In genomic region chr9:72632198-72632597, GRCm38 (mm10) we compare ENCODE assay signal across 20 mouse cellular contexts.
"Had no signal": no experiment of that assay in that cellular context is flagged by ENCODE, and none has a peak within 500 bp of the region (broad histone marks: within the 10 kb centered on the region; RNA-seq: fewer than 3 reads in every experiment).

No protein-coding gene starts in this region.

- DNase-seq: kidney, postnatal 25 days; layer of hippocampus, adult 9-11 months; liver, embryonic 13.5 days; lung, adult 2 months; lung, postnatal 14 days; lung, postnatal 4 days; right cerebral cortex, adult 18-20 months; right cerebral cortex, postnatal 14 days; right cerebral cortex, postnatal 4 days; thymus, adult 2 months; thymus, postnatal 25 days had no signal

- H3K36me3 ChIP-seq: limb, embryonic 12.5 days; limb, embryonic 15.5 days; liver, embryonic 13.5 days; midbrain, embryonic 12.5 days; midbrain, embryonic 15.5 days; neural tube, embryonic 12.5 days; neural tube, embryonic 15.5 days had no signal

- H3K9ac ChIP-seq: limb, embryonic 12.5 days; limb, embryonic 15.5 days; liver, embryonic 13.5 days; midbrain, embryonic 12.5 days; midbrain, embryonic 15.5 days; neural tube, embryonic 12.5 days; neural tube, embryonic 15.5 days had no signal

- H3K27me3 ChIP-seq: limb, embryonic 12.5 days; limb, embryonic 15.5 days; liver, embryonic 13.5 days; midbrain, embryonic 12.5 days; midbrain, embryonic 15.5 days; neural tube, embryonic 12.5 days; neural tube, embryonic 15.5 days had no signal

- H3K4me3 ChIP-seq: layer of hippocampus, adult 2 months; limb, embryonic 12.5 days; limb, embryonic 15.5 days; liver, embryonic 13.5 days; midbrain, embryonic 12.5 days; midbrain, embryonic 15.5 days; neural tube, embryonic 12.5 days; neural tube, embryonic 15.5 days had no signal

- H3K9me3 ChIP-seq: limb, embryonic 12.5 days; limb, embryonic 15.5 days; liver, embryonic 13.5 days; midbrain, embryonic 12.5 days; midbrain, embryonic 15.5 days; neural tube, embryonic 12.5 days; neural tube, embryonic 15.5 days had no signal

- H3K27ac ChIP-seq: kidney, postnatal 0 days; layer of hippocampus, adult 2 months; limb, embryonic 12.5 days; limb, embryonic 15.5 days; liver, embryonic 13.5 days; midbrain, embryonic 12.5 days; midbrain, embryonic 15.5 days; neural tube, embryonic 12.5 days; neural tube, embryonic 15.5 days; stomach, postnatal 0 days had no signal

- H3K4me1 ChIP-seq: midbrain, embryonic 15.5 days; neural tube, embryonic 12.5 days had no signal

- H3K4me2 ChIP-seq: limb, embryonic 12.5 days; limb, embryonic 15.5 days; liver, embryonic 13.5 days; midbrain, embryonic 12.5 days; midbrain, embryonic 15.5 days; neural tube, embryonic 12.5 days; neural tube, embryonic 15.5 days had no signal

- ATAC-seq: midbrain, embryonic 15.5 days had no signal
